Mouse (Mus musculus): Measurements from ENCODE around the gene Fzr1. TPM values are rescaled to one million over a fixed set of nuclear protein-coding genes. Genes with fewer than 3 reads are reported as not detected.

Gene Fzr1
- polyA plus RNA-seq, 1 experiment from 2014 or later, result 70.0 TPM

GRCm38 (mm10) chr10:81393456-81394063 lies 15.2 kb upstream of the Fzr1 start:
- ATAC-seq (replicated peaks; ENCODE audit: insufficient number of reproducible peaks, low FRiP score, low TSS enrichment), result no peak
- Histone ChIP-seq H3K9ac (ENCODE audit: low read depth, low read length) (peak overlapping the region; percentile 65), H3K4me2 (peak overlapping the region; percentile 66), H3K9me3 (replicated peaks; ENCODE audit: control insufficient read depth, low read length) (no peaks in the 10 kb centered on the region), H3K36me3 (ENCODE audit: control insufficient read depth, insufficient read depth, low read length) (no peaks in the 10 kb centered on the region), H3K27ac (ENCODE audit: low read depth, low read length) (peak overlapping the region; percentile 31; the same call in 1 of the 2 replicates), H3K4me1 (ENCODE audit: control insufficient read depth, insufficient read depth, low read length) (peaks cover 23% of the 10 kb centered on the region), H3K4me3 (ENCODE audit: low read depth, low read length) (peak overlapping the region; percentile 36), H3K27me3 (ENCODE audit: control insufficient read depth, insufficient read depth, low read length) (no peaks in the 10 kb centered on the region)
- 4% methylated on average over 19 of the region's 19 CpGs for WGBS (ENCODE audit: insufficient replicate concordance)

- Histone ChIP-seq H3K27ac (ENCODE audit: low read depth, low read length) (peak within 1 kb of the TSS; percentile 62; the same call in 1 of the 2 replicates), H3K9ac (ENCODE audit: low read depth, low read length) (peak within 1 kb of the TSS; percentile 65), H3K36me3 (ENCODE audit: control insufficient read depth, insufficient read depth, low read length) (peaks cover 6% of the 10 kb centered on the region), H3K4me1 (ENCODE audit: control insufficient read depth, insufficient read depth, low read length) (peaks cover 23% of the 10 kb centered on the region), H3K9me3 (replicated peaks; ENCODE audit: control insufficient read depth, low read length) (no peaks in the 10 kb centered on the region), H3K4me2 (peak within 1 kb of the TSS; percentile 66), H3K4me3 (ENCODE audit: low read depth, low read length) (peak within 1 kb of the TSS; percentile 36), H3K27me3 (ENCODE audit: control insufficient read depth, insufficient read depth, low read length) (no peaks in the 10 kb centered on the region)
- 55% methylated on average over 14 of the region's 14 CpGs for WGBS (ENCODE audit: insufficient replicate concordance)
- ATAC-seq (replicated peaks; ENCODE audit: insufficient number of reproducible peaks, low FRiP score, low TSS enrichment), result no peak
Measured at GRCm38 (mm10) chr10:81392781-81393185, 14.5 kb upstream of the Fzr1 start, which contains the start of gene Smim24. TSS of gene Smim24 (plus strand) at chr10:81393051.

- H3K9me3 ChIP-seq (replicated peaks; ENCODE audit: control insufficient read depth, low read length), result no peaks in the 10 kb centered on the region
- WGBS (ENCODE audit: insufficient replicate concordance), result 83% methylated on average over 6 of the region's 6 CpGs
- peaks cover 23% of the 10 kb centered on the region for H3K4me1 ChIP-seq (ENCODE audit: control insufficient read depth, insufficient read depth, low read length)
- peaks cover 12% of the 10 kb centered on the region for H3K36me3 ChIP-seq (ENCODE audit: control insufficient read depth, insufficient read depth, low read length)
- H3K27me3 ChIP-seq (ENCODE audit: control insufficient read depth, insufficient read depth, low read length), result no peaks in the 10 kb centered on the region
- H3K4me3 ChIP-seq (ENCODE audit: low read depth, low read length), result no peak overlapping the region
- H3K9ac ChIP-seq (ENCODE audit: low read depth, low read length), result no peak overlapping the region
- no peak overlapping the region for H3K27ac ChIP-seq (ENCODE audit: low read depth, low read length)
- ATAC-seq (replicated peaks; ENCODE audit: insufficient number of reproducible peaks, low FRiP score, low TSS enrichment), result no peak
- no peak overlapping the region for H3K4me2 ChIP-seq
Measured at GRCm38 (mm10) chr10:81392270-81392669, 14.0 kb upstream of the Fzr1 start.

GRCm38 (mm10) chr10:81390678-81390965 lies 12.3 kb upstream of the Fzr1 start:
- Histone ChIP-seq H3K9ac (ENCODE audit: low read depth, low read length) (no peak overlapping the region), H3K4me2 (no peak overlapping the region), H3K9me3 (replicated peaks; ENCODE audit: control insufficient read depth, low read length) (no peaks in the 10 kb centered on the region), H3K4me3 (ENCODE audit: low read depth, low read length) (no peak overlapping the region), H3K36me3 (ENCODE audit: control insufficient read depth, insufficient read depth, low read length) (peaks cover 23% of the 10 kb centered on the region), H3K27me3 (ENCODE audit: control insufficient read depth, insufficient read depth, low read length) (no peaks in the 10 kb centered on the region), H3K27ac (ENCODE audit: low read depth, low read length) (no peak overlapping the region), H3K4me1 (ENCODE audit: control insufficient read depth, insufficient read depth, low read length) (peaks cover 26% of the 10 kb centered on the region)
- no peak for ATAC-seq (replicated peaks; ENCODE audit: insufficient number of reproducible peaks, low FRiP score, low TSS enrichment)
- 80% methylated on average over 13 of the region's 13 CpGs for WGBS (ENCODE audit: insufficient replicate concordance)

- Histone ChIP-seq H3K27ac (ENCODE audit: low read depth, low read length) (no peak overlapping the region), H3K27me3 (ENCODE audit: control insufficient read depth, insufficient read depth, low read length) (no peaks in the 10 kb centered on the region), H3K4me2 (no peak overlapping the region), H3K9me3 (replicated peaks; ENCODE audit: control insufficient read depth, low read length) (no peaks in the 10 kb centered on the region), H3K4me1 (ENCODE audit: control insufficient read depth, insufficient read depth, low read length) (peaks cover 31% of the 10 kb centered on the region), H3K9ac (ENCODE audit: low read depth, low read length) (peak overlapping the region; percentile 52), H3K4me3 (ENCODE audit: low read depth, low read length) (no peak overlapping the region), H3K36me3 (ENCODE audit: control insufficient read depth, insufficient read depth, low read length) (peaks cover 23% of the 10 kb centered on the region)
- 58% methylated on average over 23 of the region's 23 CpGs for WGBS (ENCODE audit: insufficient replicate concordance)
- 0 out of 2 replicates have a peak, but pooled peaks have one; percentile 31 for ATAC-seq (replicated peaks; ENCODE audit: insufficient number of reproducible peaks, low FRiP score, low TSS enrichment)
Measured at GRCm38 (mm10) chr10:81389801-81390677, 11.7 kb upstream of the Fzr1 start.

- Histone ChIP-seq H3K27me3 (ENCODE audit: control insufficient read depth, insufficient read depth, low read length) (no peaks in the 10 kb centered on the region), H3K9ac (ENCODE audit: low read depth, low read length) (peak overlapping the region; percentile 52), H3K4me1 (ENCODE audit: control insufficient read depth, insufficient read depth, low read length) (peaks cover 34% of the 10 kb centered on the region), H3K9me3 (replicated peaks; ENCODE audit: control insufficient read depth, low read length) (no peaks in the 10 kb centered on the region), H3K4me3 (ENCODE audit: low read depth, low read length) (no peak overlapping the region), H3K27ac (ENCODE audit: low read depth, low read length) (no peak overlapping the region), H3K4me2 (no peak overlapping the region), H3K36me3 (ENCODE audit: control insufficient read depth, insufficient read depth, low read length) (peaks cover 23% of the 10 kb centered on the region)
- no peak for ATAC-seq (replicated peaks; ENCODE audit: insufficient number of reproducible peaks, low FRiP score, low TSS enrichment)
- 55% methylated on average over 3 of the region's 3 CpGs for WGBS (ENCODE audit: insufficient replicate concordance)
Measured at GRCm38 (mm10) chr10:81389373-81389772, 11.1 kb upstream of the Fzr1 start.

GRCm38 (mm10) chr10:81388505-81389055 lies 10.3 kb upstream of the Fzr1 start, which contains the start of gene Gm48552:
TSS of gene Gm48552 (plus strand) at chr10:81389005.
- Histone ChIP-seq H3K27ac (ENCODE audit: low read depth, low read length) (no peak within 1 kb of the TSS), H3K4me2 (no peak within 1 kb of the TSS), H3K27me3 (ENCODE audit: control insufficient read depth, insufficient read depth, low read length) (no peaks in the 10 kb centered on the region), H3K36me3 (ENCODE audit: control insufficient read depth, insufficient read depth, low read length) (peaks cover 23% of the 10 kb centered on the region), H3K4me1 (ENCODE audit: control insufficient read depth, insufficient read depth, low read length) (peaks cover 28% of the 10 kb centered on the region), H3K9ac (ENCODE audit: low read depth, low read length) (peak within 1 kb of the TSS; percentile 52), H3K9me3 (replicated peaks; ENCODE audit: control insufficient read depth, low read length) (no peaks in the 10 kb centered on the region), H3K4me3 (ENCODE audit: low read depth, low read length) (no peak within 1 kb of the TSS)
- 80% methylated on average over 5 of the region's 5 CpGs for WGBS (ENCODE audit: insufficient replicate concordance)
- no peak for ATAC-seq (replicated peaks; ENCODE audit: insufficient number of reproducible peaks, low FRiP score, low TSS enrichment)

GRCm38 (mm10) chr10:81387716-81388115 lies 9.4 kb upstream of the Fzr1 start:
- no peak overlapping the region for H3K27ac ChIP-seq (ENCODE audit: low read depth, low read length)
- no peak overlapping the region for H3K4me2 ChIP-seq
- WGBS (ENCODE audit: insufficient replicate concordance), result 93% methylated on average over 20 of the region's 20 CpGs
- no peaks in the 10 kb centered on the region for H3K9me3 ChIP-seq (replicated peaks; ENCODE audit: control insufficient read depth, low read length)
- H3K27me3 ChIP-seq (ENCODE audit: control insufficient read depth, insufficient read depth, low read length), result no peaks in the 10 kb centered on the region
- H3K4me3 ChIP-seq (ENCODE audit: low read depth, low read length), result no peak overlapping the region
- H3K36me3 ChIP-seq (ENCODE audit: control insufficient read depth, insufficient read depth, low read length), result peaks cover 23% of the 10 kb centered on the region
- ATAC-seq (replicated peaks; ENCODE audit: insufficient number of reproducible peaks, low FRiP score, low TSS enrichment), result no peak
- no peak overlapping the region for H3K9ac ChIP-seq (ENCODE audit: low read depth, low read length)
- H3K4me1 ChIP-seq (ENCODE audit: control insufficient read depth, insufficient read depth, low read length), result peaks cover 19% of the 10 kb centered on the region
